Mouse (Mus musculus): ENCODE data around the gene Tcp11l2.

GRCm38 (mm10) chr10:84591640-84592148 lies 15.3 kb downstream of the Tcp11l2 start:
- TF ChIP-seq HCFC1 (IDR thresholded peaks at IDR 0.05; ENCODE audit: low read depth, low read length) (no peak), POLR2A (IDR thresholded peaks at IDR 0.05; ENCODE audit: control insufficient read depth in 1 of 2, insufficient read depth in 1 of 2, low read depth in 1 of 2, low read length in 2 of 2, poor library complexity in 1 of 2) (no peak), TBP (IDR thresholded peaks at IDR 0.05; ENCODE audit: low read depth, low read length) (no peak)

Measured in MEL (cell line).